Mouse (Mus musculus) lung, embryonic 15.5 days (tissue): ENCODE data around the gene Atp5k. TPM values are rescaled to one million over a fixed set of nuclear protein-coding genes. Genes with fewer than 3 reads are reported as not detected.

Experiments
- ATAC-seq: fragments of 200-750 bp; cut with Nextera tagmentation; 2 replicates; pipeline ENCODE4 v1.8.0; 2017; ENCODE audit warnings: moderate number of reproducible peaks, borderline replicate concordance; ENCODE audit not compliant: low FRiP score, low TSS enrichment; ENCODE audit errors: extremely low read depth
- H3K27ac ChIP-seq: fragments of 300-500 bp; sonication (generic); 2 replicates; pipeline ENCODE4 v1.5.1; 2015; ENCODE audit warnings: moderate library complexity, mild to moderate bottlenecking, inconsistent platforms
- H3K27me3 ChIP-seq: fragments of 300-500 bp; sonication (generic); 2 replicates; pipeline ENCODE4 v1.6.1; 2015; ENCODE audit warnings: inconsistent platforms
- H3K36me3 ChIP-seq: fragments of 300-500 bp; sonication (generic); 2 replicates; pipeline ENCODE4 v1.6.1; 2015; ENCODE audit warnings: inconsistent platforms
- H3K4me1 ChIP-seq: fragments of 300-500 bp; sonication (generic); 2 replicates; pipeline ENCODE4 v1.6.1; 2015; ENCODE audit warnings: inconsistent platforms
- H3K4me2 ChIP-seq: fragments of 300-500 bp; sonication (generic); 2 replicates; pipeline ENCODE4 v1.6.1; 2015; ENCODE audit warnings: inconsistent platforms, mild to moderate bottlenecking, moderate library complexity
- H3K4me3 ChIP-seq: fragments of 300-500 bp; sonication (generic); 2 replicates; pipeline ENCODE4 v1.5.1; 2015; ENCODE audit warnings: mild to moderate bottlenecking, inconsistent platforms
- H3K9ac ChIP-seq: fragments of 300-500 bp; sonication (generic); 2 replicates; pipeline ENCODE4 v1.6.1; 2015; ENCODE audit warnings: inconsistent platforms
- H3K9me3 ChIP-seq: fragments of 300-500 bp; sonication (generic); 2 replicates; pipeline ENCODE4 v1.6.1; 2016; ENCODE audit warnings: inconsistent platforms
- WGBS: fragments of 180-500 bp; shearing (Covaris S2); methylation state at CpG from one replicate; pipeline ENCODE4 v1.1.7; 2015; 5-methylcytosine and 5-hydroxymethylcytosine counted together
- polyA plus RNA-seq: library from polyadenylated mRNA; unstranded; fragments of >200 nt; fragmentation: Nextera tagmentation; extraction: Ambion mirVana; gene quantifications from 2 replicates; pipeline ENCODE4 v1.2.1, GENCODE M21; 2015

Atp5k gene
- polyA plus RNA-seq, 1 experiment from 2014 or later, result 344 TPM

GRCm38 (mm10) chr5:108422741-108423140 lies 11.5 kb downstream of the Atp5k start:
- no peaks in the 10 kb centered on the region for H3K9me3 ChIP-seq
- H3K9ac ChIP-seq, result no peak overlapping the region
- no peak overlapping the region for H3K4me3 ChIP-seq
- no peak overlapping the region for H3K4me2 ChIP-seq
- 73% methylated on average over 3 of the region's 3 CpGs for WGBS
- no peaks in the 10 kb centered on the region for H3K27me3 ChIP-seq
- H3K27ac ChIP-seq, result no peak overlapping the region
- no peaks in the 10 kb centered on the region for H3K4me1 ChIP-seq
- ATAC-seq, result no peak
- no peaks in the 10 kb centered on the region for H3K36me3 ChIP-seq

GRCm38 (mm10) chr5:108414711-108415110 lies 19.5 kb downstream of the Atp5k start:
- Histone ChIP-seq H3K27ac (no peak overlapping the region), H3K27me3 (no peaks in the 10 kb centered on the region), H3K36me3 (no peaks in the 10 kb centered on the region), H3K4me1 (no peaks in the 10 kb centered on the region), H3K9me3 (no peaks in the 10 kb centered on the region), H3K4me3 (no peak overlapping the region), H3K4me2 (no peak overlapping the region), H3K9ac (no peak overlapping the region)
- no peak for ATAC-seq
- 65% methylated on average over 2 of the region's 2 CpGs for WGBS

- no peaks in the 10 kb centered on the region for H3K36me3 ChIP-seq
- no peaks in the 10 kb centered on the region for H3K4me1 ChIP-seq
- no peak overlapping the region for H3K4me3 ChIP-seq
- H3K4me2 ChIP-seq, result no peak overlapping the region
- H3K27ac ChIP-seq, result no peak overlapping the region
- 81% methylated on average over 2 of the region's 2 CpGs for WGBS
- no peak overlapping the region for H3K9ac ChIP-seq
- H3K9me3 ChIP-seq, result no peaks in the 10 kb centered on the region
- no peaks in the 10 kb centered on the region for H3K27me3 ChIP-seq
- ATAC-seq, result no peak
These were observed 27.3 kb downstream of the Atp5k start for GRCm38 (mm10) chr5:108406977-108407376.

GRCm38 (mm10) chr5:108405460-108405859 lies 28.8 kb downstream of the Atp5k start:
- Histone ChIP-seq H3K27ac (no peak overlapping the region), H3K36me3 (no peaks in the 10 kb centered on the region), H3K27me3 (no peaks in the 10 kb centered on the region), H3K4me2 (no peak overlapping the region), H3K4me3 (no peak overlapping the region), H3K4me1 (no peaks in the 10 kb centered on the region), H3K9ac (no peak overlapping the region), H3K9me3 (no peaks in the 10 kb centered on the region)
- no peak for ATAC-seq
- WGBS, result 56% methylated on average over 1 of the region's 1 CpGs

- WGBS, result 61% methylated on average over 4 of the region's 4 CpGs
- H3K9me3 ChIP-seq, result no peaks in the 10 kb centered on the region
- no peaks in the 10 kb centered on the region for H3K27me3 ChIP-seq
- ATAC-seq, result no peak
- no peak overlapping the region for H3K4me3 ChIP-seq
- H3K27ac ChIP-seq, result no peak overlapping the region
- H3K4me2 ChIP-seq, result no peak overlapping the region
- H3K36me3 ChIP-seq, result no peaks in the 10 kb centered on the region
- no peaks in the 10 kb centered on the region for H3K4me1 ChIP-seq
- no peak overlapping the region for H3K9ac ChIP-seq
These were observed 30.8 kb downstream of the Atp5k start for GRCm38 (mm10) chr5:108403453-108403852.

GRCm38 (mm10) chr5:108389744-108390143 lies 44.5 kb downstream of the Atp5k start:
- no peak for ATAC-seq
- no peak overlapping the region for H3K4me2 ChIP-seq
- H3K9ac ChIP-seq, result no peak overlapping the region
- H3K4me3 ChIP-seq, result no peak overlapping the region
- no peaks in the 10 kb centered on the region for H3K4me1 ChIP-seq
- no peaks in the 10 kb centered on the region for H3K36me3 ChIP-seq
- 67% methylated on average over 3 of the region's 3 CpGs for WGBS
- no peaks in the 10 kb centered on the region for H3K9me3 ChIP-seq
- H3K27ac ChIP-seq, result no peak overlapping the region
- no peaks in the 10 kb centered on the region for H3K27me3 ChIP-seq

DNA sequence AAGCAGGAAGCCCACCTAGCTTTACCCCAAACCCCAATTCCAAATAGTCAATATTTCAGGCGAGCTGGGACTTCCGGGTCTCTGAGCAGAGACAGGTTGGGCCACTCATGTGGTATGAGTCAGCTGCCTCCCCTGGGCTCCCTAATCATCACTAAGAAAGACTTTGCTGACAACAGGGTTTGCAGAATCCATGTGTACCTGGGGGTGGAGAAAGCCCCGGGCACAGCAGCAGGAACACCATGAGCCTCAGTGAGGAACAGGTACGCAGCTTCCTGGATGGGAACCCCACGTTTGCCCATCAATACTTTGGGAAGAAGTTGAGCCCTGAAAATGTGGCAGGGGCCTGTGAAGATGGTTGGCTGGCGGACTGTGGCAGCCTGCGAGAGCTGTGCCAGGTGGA lies 46.0 kb downstream of the Atp5k start, which contains the start of gene Pde6b:
Pde6b (plus strand) TSS at position 191 of the 400 bp plus-strand sequence.
- Histone ChIP-seq H3K9me3 (no peaks in the 10 kb centered on the region), H3K9ac (no peak within 1 kb of the TSS), H3K27ac (no peak within 1 kb of the TSS), H3K4me1 (no peaks in the 10 kb centered on the region), H3K27me3 (no peaks in the 10 kb centered on the region), H3K4me3 (no peak within 1 kb of the TSS), H3K4me2 (no peak within 1 kb of the TSS), H3K36me3 (no peaks in the 10 kb centered on the region)
- ATAC-seq, result no peak
- WGBS, result 69% methylated on average over 7 of the region's 7 CpGs

- H3K4me1 ChIP-seq, result no peaks in the 10 kb centered on the region
- H3K4me3 ChIP-seq, result no peak overlapping the region
- ATAC-seq, result no peak
- H3K27me3 ChIP-seq, result no peaks in the 10 kb centered on the region
- no peaks in the 10 kb centered on the region for H3K36me3 ChIP-seq
- no peak overlapping the region for H3K4me2 ChIP-seq
- H3K9me3 ChIP-seq, result no peaks in the 10 kb centered on the region
- no peak overlapping the region for H3K27ac ChIP-seq
- H3K9ac ChIP-seq, result no peak overlapping the region
- WGBS, result 59% methylated on average over 4 of the region's 4 CpGs
These were observed 47.8 kb downstream of the Atp5k start for GRCm38 (mm10) chr5:108386449-108386848.

- 81% methylated on average over 2 of the region's 2 CpGs for WGBS
- H3K27me3 ChIP-seq, result no peaks in the 10 kb centered on the region
- H3K4me2 ChIP-seq, result no peak overlapping the region
- ATAC-seq, result no peak
- H3K9ac ChIP-seq, result no peak overlapping the region
- H3K9me3 ChIP-seq, result no peaks in the 10 kb centered on the region
- H3K27ac ChIP-seq, result no peak overlapping the region
- no peak overlapping the region for H3K4me3 ChIP-seq
- no peaks in the 10 kb centered on the region for H3K36me3 ChIP-seq
- no peaks in the 10 kb centered on the region for H3K4me1 ChIP-seq
These were observed 48.6 kb downstream of the Atp5k start for GRCm38 (mm10) chr5:108385632-108386031.

Other genes with a start within 250 kb of the Atp5k start
- gene Dr1, start 165.6 kb downstream of the Atp5k start, polyA plus RNA-seq, result 42.7 and 44.7 TPM in 2 replicates
- gene Pigg, start 121.8 kb downstream of the Atp5k start, polyA plus RNA-seq, result 6.6 and 6.7 TPM in 2 replicates
- not detected in 2 replicates for gene Gm42517, start 66.5 kb downstream of the Atp5k start, polyA plus RNA-seq
- 0.32 and 0.39 TPM in 2 replicates for gene Pde6b, start 46.1 kb downstream of the Atp5k start, polyA plus RNA-seq
- gene Mfsd7a, start 14.4 kb upstream of the Atp5k start, polyA plus RNA-seq, result 0.24 and 0.34 TPM in 2 replicates
- gene Pcgf3, start 26.8 kb upstream of the Atp5k start, polyA plus RNA-seq, result 17.2 and 19.3 TPM in 2 replicates
- gene Cplx1, start 115.6 kb upstream of the Atp5k start, polyA plus RNA-seq, result 0.57 and 0.98 TPM in 2 replicates
- 46.5 and 49.0 TPM in 2 replicates for gene Gak, start 195.3 kb upstream of the Atp5k start, polyA plus RNA-seq
- gene Tmem175, start 195.3 kb upstream of the Atp5k start, polyA plus RNA-seq, result 28.3 and 29.5 TPM in 2 replicates
- gene Idua, start 225.9 kb upstream of the Atp5k start, polyA plus RNA-seq, result 12.1 and 14.5 TPM in 2 replicates
- gene Dgkq, start 235.2 kb upstream of the Atp5k start, polyA plus RNA-seq, result 10.7 and 11.7 TPM in 2 replicates
- gene Slc26a1, start 241.1 kb upstream of the Atp5k start, polyA plus RNA-seq, result 0.39 and 0.50 TPM in 2 replicates